Mouse (Mus musculus): Measurements from ENCODE around the gene Large1. TPM values are rescaled to one million over a fixed set of nuclear protein-coding genes. Genes with fewer than 3 reads are reported as not detected.
A peak's percentile ranks its signal among the peaks of the same experiment; 100 is the strongest.
"Not testable (repeated sequence)": the region's sequence is repeated elsewhere in the genome, so short reads cannot be mapped to it uniquely, and the experiment has no call there.

The Large1 gene
- total RNA-seq (2021) = 100 to 1,000 TPM; 148 to 155 TPM
- long read RNA-seq, experiment 1, full-length matches to known transcripts = 9 of 30 reads
- long read RNA-seq, experiment 1, partial matches to known transcripts = 12 of 30 reads
- long read RNA-seq, experiment 1, other reads (novel, unspliced or antisense) = 9 of 30 reads
- long read RNA-seq, experiment 2, full-length matches to known transcripts = 22 of 49 reads
- long read RNA-seq, experiment 2, partial matches to known transcripts = 14 of 49 reads
- long read RNA-seq, experiment 2, other reads (novel, unspliced or antisense) = 13 of 49 reads

DNA sequence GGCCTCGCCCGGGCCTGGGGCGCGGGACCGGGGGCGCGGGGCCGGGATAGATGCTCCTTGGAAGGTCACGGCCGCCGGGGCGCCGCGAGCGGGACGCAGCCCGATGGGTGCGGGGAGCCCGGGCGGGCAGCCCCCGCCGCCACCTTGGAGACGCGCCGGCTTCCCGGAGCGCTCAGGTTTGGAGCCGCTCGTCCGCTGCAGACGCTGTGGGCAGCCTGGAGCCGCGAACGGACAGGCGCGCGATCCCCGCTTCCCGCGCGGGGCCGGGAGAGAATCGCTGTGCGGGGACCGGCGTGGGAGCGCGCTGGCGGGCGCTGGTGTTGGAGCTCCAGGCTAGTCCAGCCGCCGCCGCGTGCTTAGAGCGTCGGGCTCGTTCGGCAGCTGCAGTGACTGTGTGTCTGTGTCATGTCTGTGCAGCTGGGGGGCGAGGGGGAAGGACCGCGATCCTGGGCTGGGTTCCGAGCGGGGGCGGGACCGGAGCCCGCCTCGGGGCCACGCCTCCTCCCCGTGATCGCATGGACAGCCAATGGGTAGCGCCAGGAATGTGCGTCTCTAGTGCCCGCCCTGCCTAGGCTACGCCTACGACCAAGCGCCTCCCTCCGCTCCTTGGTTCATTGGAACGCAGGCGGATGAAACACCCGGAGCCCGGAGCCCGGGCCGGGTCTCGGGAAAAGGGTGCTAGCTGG lies at the start of gene Large1:
TSS of gene Large1 (minus strand) at position 433 of the 686 bp plus-strand sequence.
- Histone ChIP-seq H3K27ac (peak within 1 kb of the TSS; percentile 98), H3K4me3 (peak within 1 kb of the TSS; percentile 83)
- DNase-seq (ENCODE audit: low spot score in 2 of 2) = peak; percentile 98 to 99
- no peak for TF ChIP-seq CTCF (conservative IDR thresholded peaks at IDR 0.05)

DNA sequence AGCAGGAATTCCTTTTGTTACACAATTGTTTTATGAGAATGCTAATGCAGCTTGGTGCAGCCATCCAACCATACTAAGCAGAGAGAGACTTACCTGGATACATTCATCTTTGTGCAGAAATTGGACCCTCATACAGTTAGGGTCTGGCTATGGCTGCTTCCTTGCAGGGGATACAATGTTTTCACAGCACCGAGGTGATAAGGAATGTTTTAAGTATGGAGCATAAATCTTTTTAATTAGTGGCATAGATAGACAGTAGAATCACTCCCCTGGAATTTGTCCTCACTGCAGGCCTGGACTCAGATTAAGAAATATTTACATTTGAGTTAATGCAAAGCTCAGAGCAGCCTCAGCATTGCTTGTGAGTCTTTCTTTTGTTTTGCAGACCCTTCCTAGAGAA lies 47.0 kb upstream of the Large1 start:
- no peak for TF ChIP-seq CTCF (conservative IDR thresholded peaks at IDR 0.05)
- no peak overlapping the region for H3K27ac ChIP-seq
- no peak for DNase-seq (ENCODE audit: low spot score in 2 of 2)
- H3K4me3 ChIP-seq = no peak overlapping the region

DNA sequence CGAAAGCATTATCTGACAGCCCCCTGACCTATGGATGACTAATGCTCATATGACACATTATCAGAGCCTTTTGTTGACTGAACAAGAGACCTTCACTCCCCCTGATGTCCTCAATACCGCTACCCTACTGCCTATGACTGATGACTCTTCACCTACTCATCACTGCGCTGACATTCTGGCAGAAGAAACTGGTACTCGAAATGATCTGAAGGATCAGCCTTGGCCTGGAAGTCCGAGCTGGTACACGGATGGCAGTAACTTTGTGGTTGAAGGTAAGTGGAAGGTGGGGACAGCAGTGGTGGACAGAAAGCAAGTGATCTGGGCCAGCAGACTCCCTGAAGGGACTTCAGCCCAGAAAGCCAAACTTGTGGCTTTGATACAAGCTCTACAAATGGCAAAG lies 19.7 kb upstream of the Large1 start:
- DNase-seq (ENCODE audit: low spot score in 2 of 2) = not testable (repeated sequence)

DNA sequence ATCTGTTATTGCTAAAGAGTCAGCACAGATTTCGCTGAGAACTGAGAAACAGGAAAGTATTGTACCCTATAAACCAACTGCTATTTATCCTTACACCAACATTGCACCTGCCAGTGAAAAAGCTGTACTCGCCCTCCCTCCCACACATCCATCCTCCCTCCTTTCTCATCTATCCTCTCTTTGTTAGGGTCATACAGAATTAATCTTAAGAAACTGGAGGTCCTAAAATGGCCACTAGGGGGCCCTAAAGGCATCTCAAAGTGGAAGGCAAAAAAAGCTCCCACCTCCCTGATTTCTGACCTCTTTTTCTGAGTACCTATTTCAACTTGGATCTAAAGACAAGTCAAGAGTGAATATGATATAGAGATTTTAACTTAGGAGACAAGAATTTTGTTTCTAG lies 2.6 kb upstream of the Large1 start:
- DNase-seq (ENCODE audit: low spot score in 2 of 2) = peak; percentile 72 to 80
- TF ChIP-seq CTCF (conservative IDR thresholded peaks at IDR 0.05) = peak; percentile 92
- H3K27ac ChIP-seq = peak overlapping the region; percentile 97; the same call in 1 of the 2 replicates
- peak overlapping the region; percentile 83; the same call in 1 of the 2 replicates for H3K4me3 ChIP-seq

More for the DNA sequence above, 19.7 kb upstream of the Large1 start:
- H3K4me3 ChIP-seq, H3K27ac ChIP-seq: not testable (repeated sequence)

DNA sequence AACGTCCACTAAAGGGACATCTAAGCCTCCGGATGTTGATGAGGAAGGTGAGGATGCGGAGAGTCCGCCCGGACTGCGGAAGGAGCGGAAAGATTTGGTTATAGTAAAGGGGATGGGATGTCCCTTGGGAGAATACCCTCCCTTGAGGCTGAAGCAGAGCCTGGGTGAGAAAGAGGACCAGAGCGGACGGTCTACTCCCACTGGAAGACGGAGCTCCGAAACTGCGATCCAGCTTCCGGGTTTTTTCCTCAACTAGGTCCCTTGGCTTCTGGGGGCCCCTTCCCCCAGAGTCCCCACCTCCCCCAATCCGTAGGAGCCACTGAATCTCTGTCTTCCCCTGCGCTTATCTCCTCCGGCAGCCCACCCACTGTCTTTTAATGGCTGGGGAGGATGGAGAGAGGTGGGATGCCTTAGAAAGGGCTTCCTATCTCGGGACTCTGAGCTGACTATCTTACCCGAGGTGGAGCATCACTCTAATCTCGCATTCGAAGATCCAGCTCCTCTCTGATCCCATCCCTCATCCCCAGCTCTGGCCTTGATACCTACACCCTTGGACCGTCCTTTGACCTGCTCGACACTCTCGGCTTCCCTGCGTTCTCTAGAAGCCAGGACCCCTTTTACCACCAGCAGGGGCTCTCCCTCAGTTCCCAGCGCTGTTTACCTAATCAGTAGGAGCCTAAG lies 1.0 kb upstream of the Large1 start:
- Histone ChIP-seq H3K27ac (peak overlapping the region; percentile 97), H3K4me3 (peak overlapping the region; percentile 83)
- DNase-seq (ENCODE audit: low spot score in 2 of 2) = peak; percentile 75 to 81
- TF ChIP-seq CTCF (conservative IDR thresholded peaks at IDR 0.05) = peak; percentile 20; the same call in 1 of the 2 replicates

DNA sequence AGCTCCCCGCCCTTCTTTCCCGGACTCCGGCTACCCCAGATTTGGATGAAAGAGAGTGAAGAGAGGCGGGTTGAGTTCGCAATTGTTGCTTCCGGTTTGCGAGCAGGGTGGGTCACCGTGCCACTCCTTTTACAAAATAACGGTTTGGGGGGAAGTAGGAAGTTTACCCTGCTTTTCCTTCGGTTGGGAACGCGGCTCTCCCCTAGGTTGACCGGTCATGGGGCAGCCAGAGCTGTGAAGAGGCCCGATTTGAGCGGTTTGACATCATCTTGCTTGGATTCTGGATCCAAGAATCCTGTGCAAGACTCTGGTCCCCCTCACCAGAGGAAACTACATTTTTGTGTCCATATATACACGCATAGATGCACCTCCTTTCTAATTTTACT lies 447 bp upstream of the Large1 start:
- Histone ChIP-seq H3K4me3 (peak overlapping the region; percentile 83), H3K27ac (peak overlapping the region; percentile 97)
- no peak for TF ChIP-seq CTCF (conservative IDR thresholded peaks at IDR 0.05)
- DNase-seq (ENCODE audit: low spot score in 2 of 2) = no peak

DNA sequence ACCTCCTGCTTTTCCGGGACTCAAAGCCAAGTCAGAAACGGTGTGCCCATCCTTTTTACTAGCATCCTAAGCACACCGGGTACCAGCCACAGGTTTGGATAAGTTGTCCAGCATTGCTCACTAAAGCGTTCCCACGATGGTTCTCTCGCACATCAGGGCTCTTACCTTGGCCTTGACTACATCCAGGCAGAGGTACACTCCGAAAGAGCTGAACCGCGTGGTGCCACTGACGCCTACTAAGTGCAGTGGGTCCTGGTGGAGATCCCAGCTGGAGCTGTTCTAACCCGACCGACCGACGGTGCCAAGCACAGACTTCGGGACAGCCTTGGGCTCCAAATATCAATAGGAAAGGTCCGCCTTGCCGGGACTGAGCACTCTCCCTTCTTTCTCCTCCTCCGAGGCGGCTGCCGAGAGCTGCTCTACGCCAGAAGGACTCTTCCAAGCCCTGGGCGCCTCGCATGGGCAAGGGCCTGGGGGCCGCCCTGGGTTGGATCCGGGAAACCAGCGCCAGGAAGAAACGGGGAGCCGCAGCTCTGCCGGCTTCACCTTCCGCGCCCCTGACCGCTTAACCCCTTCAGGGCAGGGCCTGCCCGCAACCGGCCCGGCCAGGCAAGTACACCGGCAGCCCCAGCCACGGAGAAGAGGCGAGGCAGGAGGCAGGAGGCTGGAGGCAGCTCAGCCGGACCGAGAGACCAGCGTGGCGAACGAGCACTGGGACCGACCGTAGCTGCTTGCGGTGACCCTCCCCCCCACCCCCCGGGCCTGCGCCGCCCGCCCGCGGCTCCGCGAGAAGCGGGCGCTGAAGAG lies 836 bp downstream of the Large1 start:
- DNase-seq (ENCODE audit: low spot score in 2 of 2) = no peak
- TF ChIP-seq CTCF (conservative IDR thresholded peaks at IDR 0.05) = no peak
- peak overlapping the region; percentile 83 for H3K4me3 ChIP-seq

DNA sequence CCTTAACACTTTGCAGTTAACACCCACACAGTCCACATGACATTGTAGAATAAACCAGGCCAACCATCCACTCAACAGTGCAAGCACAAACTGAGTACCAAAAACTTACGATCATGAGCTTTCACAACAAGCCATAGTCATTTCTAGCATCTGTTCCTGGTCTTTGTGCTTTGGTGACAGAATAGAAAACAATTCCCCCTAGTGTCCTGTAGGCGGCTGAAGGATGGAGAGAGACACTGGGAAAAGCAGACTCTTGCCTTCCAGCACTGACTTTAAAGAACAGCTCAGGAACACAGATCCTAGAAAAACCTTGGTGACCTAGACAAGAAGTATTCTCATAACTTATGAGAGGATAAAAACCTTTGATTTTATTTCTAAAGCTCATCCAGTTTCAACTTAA lies 3.0 kb downstream of the Large1 start:
- peak overlapping the region; percentile 83 for H3K4me3 ChIP-seq
- no peak for DNase-seq (ENCODE audit: low spot score in 2 of 2)
- H3K27ac ChIP-seq = peak overlapping the region; percentile 98
- peak; percentile 85 for TF ChIP-seq CTCF (conservative IDR thresholded peaks at IDR 0.05)

More for the DNA sequence above, 836 bp downstream of the Large1 start:
- peak overlapping the region; percentile 98 for H3K27ac ChIP-seq

DNA sequence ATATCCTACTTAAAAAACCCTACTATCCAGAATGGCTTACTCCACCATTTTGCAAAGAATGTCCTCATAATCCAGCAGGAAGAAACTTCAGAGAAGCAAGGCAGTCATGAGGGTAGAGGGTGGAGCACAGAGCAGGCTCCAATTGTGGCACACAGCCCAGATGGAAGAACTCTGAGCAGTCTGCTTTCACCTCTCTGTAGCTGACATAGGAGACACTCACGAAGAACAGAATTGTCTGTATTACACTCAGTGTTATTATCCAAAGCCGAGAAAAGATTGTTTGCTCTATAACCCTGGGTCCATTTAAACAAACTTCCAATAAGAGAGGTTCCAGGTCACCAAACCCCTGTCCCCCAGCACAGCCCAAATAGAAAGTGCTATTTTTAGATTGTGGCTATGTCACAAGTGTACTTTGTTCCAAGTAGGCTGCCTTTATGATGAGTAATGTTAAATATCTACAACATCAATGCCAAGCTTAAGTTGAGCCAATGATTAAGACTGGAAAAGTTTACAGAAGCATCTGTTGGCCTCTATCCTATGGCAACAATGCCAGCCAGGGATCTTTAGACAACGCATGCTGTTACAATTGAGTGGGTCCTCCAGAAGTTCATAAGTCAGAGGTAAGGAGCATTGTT lies 10.5 kb downstream of the Large1 start:
- no peak for TF ChIP-seq CTCF (conservative IDR thresholded peaks at IDR 0.05)
- H3K4me3 ChIP-seq = no peak overlapping the region
- DNase-seq (ENCODE audit: low spot score in 2 of 2) = no peak
- H3K27ac ChIP-seq = no peak overlapping the region

DNA sequence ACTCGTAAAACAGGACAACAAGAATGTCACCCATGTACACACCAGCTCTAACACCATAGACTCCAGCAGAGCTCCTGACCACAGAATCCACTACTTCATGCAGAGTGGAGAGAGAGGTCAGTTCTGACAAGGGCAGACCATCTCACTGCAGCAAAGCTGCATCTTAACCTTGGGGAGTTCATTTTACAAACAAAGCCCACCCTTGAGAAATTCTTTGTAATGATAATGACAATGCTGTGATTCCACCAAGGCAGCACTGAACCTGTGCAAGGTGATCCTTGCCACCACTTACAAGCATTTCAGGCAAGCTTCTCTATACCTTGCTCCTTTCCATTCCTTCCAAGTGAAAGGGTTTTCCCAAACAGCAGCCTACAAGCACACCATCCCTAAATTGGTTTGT lies 16.5 kb downstream of the Large1 start:
- Histone ChIP-seq H3K27ac (no peak overlapping the region), H3K4me3 (no peak overlapping the region)
- no peak for DNase-seq (ENCODE audit: low spot score in 2 of 2)
- no peak for TF ChIP-seq CTCF (conservative IDR thresholded peaks at IDR 0.05)

DNA sequence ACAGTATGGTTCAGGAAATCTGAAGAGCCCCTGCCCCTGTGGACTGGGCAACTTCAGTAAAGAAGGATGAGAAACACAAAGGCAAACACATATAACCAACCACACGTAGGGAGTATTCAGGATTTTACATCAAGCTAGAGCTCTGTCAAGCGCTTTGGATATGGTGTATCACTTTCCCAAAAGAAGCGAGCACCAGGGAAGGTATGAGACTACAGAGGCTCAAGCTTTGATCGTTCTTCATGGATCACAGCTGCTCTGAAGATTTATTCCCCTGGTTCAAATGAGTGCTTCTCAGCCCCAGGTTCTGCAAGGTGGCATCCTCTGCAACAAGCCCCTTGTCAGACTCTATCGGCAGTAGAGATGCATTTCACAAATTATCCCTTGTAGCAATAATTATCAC lies 24.2 kb downstream of the Large1 start:
- Histone ChIP-seq H3K4me3 (no peak overlapping the region), H3K27ac (no peak overlapping the region)
- no peak for DNase-seq (ENCODE audit: low spot score in 2 of 2)
- no peak for TF ChIP-seq CTCF (conservative IDR thresholded peaks at IDR 0.05)

DNA sequence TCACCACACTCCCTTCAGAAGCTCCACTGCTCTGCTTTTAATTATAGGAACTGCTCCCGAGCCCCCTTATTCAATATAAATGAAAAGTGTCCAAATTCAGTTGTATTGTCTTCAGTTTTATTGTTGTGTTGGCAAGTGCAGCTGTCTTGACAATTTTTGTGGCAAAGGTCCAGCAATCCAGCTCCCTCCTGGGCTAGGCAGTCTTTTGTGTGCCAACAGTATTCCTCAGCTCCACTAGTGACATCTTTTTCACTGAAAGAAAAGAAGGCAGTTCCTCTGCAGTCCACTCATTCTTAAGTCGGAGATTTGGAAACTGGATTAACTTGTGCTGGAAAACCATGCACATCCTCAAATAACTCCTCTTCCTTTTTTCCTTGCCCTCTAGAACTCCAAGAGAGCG lies 25.3 kb downstream of the Large1 start:
- TF ChIP-seq CTCF (conservative IDR thresholded peaks at IDR 0.05) = no peak
- Histone ChIP-seq H3K27ac (no peak overlapping the region), H3K4me3 (no peak overlapping the region)
- no peak for DNase-seq (ENCODE audit: low spot score in 2 of 2)
